Mouse (Mus musculus): ENCODE results near the gene Eaf1. TPM values are rescaled to one million over a fixed set of nuclear protein-coding genes. Genes with fewer than 3 reads are reported as not detected.

The Eaf1 gene
- polyA plus RNA-seq (2012; fragmentation: generic; extraction: Trizol): 1 to 10 TPM; 1.1 to 6.3 TPM

GRCm38 (mm10) chr14:31494349-31494974 lies at the start of gene Eaf1:
Gene Eaf1, plus strand, starts transcription at chr14:31494399.

GRCm38 (mm10) chr14:31494975-31495455 lies 816 bp downstream of the Eaf1 start, which contains the start of gene Mettl6:
Gene Mettl6, minus strand, starts transcription at chr14:31495040.

Other genes starting within 250 kb of the Eaf1 start
- gene Phf7, start 243.1 kb upstream of the Eaf1 start, polyA plus RNA-seq (2012; fragmentation: generic; extraction: Trizol): 1 to 10 TPM; 1.4 to 5.0 TPM
- gene Bap1, start 242.9 kb upstream of the Eaf1 start, polyA plus RNA-seq (2012; fragmentation: generic; extraction: Trizol): 10 to 100 TPM; 15.3 to 31.4 TPM
- gene Dnah1, start 170.5 kb upstream of the Eaf1 start, polyA plus RNA-seq (2012; fragmentation: generic; extraction: Trizol): under 1 TPM in 1 of 2 experiments, not detected in 1; under 0.01 TPM
- gene Capn7, start 157.8 kb upstream of the Eaf1 start, polyA plus RNA-seq (2012; fragmentation: generic; extraction: Trizol): 1 to 10 TPM in 1 of 2 experiments, under 1 TPM in 1; 0.25 to 5.8 TPM
- gene Sh3bp5, start 58.3 kb upstream of the Eaf1 start, polyA plus RNA-seq (2012; fragmentation: generic; extraction: Trizol): 10 to 100 TPM in 1 of 2 experiments, 1 to 10 TPM in 1; 1.8 to 20.6 TPM
- 10 to 100 TPM in 1 of 2 experiments, 1 to 10 TPM in 1; 1.2 to 11.4 TPM for gene Mettl6, start 641 bp downstream of the Eaf1 start, polyA plus RNA-seq (2012; fragmentation: generic; extraction: Trizol)
- gene Colq, start 96.9 kb downstream of the Eaf1 start, polyA plus RNA-seq (2012; fragmentation: generic; extraction: Trizol): under 1 TPM; 0.02 to 0.17 TPM
- not detected for gene Gm49387, start 146.5 kb downstream of the Eaf1 start, polyA plus RNA-seq (2012; fragmentation: generic; extraction: Trizol)
- gene Btd, start 146.6 kb downstream of the Eaf1 start, polyA plus RNA-seq (2012; fragmentation: generic; extraction: Trizol): 10 to 100 TPM; 15.2 to 53.8 TPM
- gene Hacl1, start 146.9 kb downstream of the Eaf1 start, polyA plus RNA-seq (2012; fragmentation: generic; extraction: Trizol): 10 to 100 TPM in 1 of 2 experiments, 1 to 10 TPM in 1; 1.5 to 12.1 TPM